In the genomic region with DNA sequence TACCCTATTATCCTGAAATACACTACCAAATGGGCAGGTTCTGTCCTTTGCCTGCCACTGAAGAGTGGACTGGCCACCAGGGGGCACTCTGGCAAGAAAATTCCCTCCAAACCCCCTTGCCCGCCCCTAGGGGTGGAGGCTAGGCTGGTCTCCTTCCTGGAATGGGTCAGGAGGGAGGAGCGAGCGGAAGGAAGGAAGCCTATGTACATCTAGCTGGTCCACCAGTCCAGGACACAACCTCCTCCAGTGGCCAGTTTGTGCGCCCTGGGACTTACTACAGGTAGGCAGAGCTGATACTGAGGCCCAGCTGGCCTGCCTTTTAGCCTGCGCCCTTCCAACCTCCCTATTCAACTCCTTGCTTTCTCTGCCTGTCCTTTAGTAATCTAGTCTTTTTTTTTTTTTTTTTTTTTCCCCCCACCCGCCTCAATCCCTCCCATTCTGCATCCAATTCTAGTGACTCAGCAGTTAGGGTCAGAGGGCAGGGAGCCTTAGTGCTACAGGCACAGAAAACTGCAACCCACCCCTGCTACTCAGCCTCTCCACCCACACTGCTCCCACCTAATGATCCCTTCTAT, we compare ENCODE assay signal across 8 mouse cellular contexts. TPM values are rescaled to one million over a fixed set of nuclear protein-coding genes. Genes with fewer than 3 reads are reported as not detected.
DNase-seq lines count a peak whose midpoint lies in the region; ATAC-seq lines count a peak whose summit lies in the region.

A gene (plus strand): TSS at position 170 of the 575 bp plus-strand sequence.

- peak; percentile 92 for ATAC-seq in megakaryocyte, adult 5-6 weeks (ENCODE audit: poor library complexity, severe bottlenecking)

- peak; percentile 95 to 98 for DNase-seq in adrenal gland, adult (ENCODE audit: inconsistent age in 2 of 2, low spot score in 1 of 2)
- peak; percentile 94 for DNase-seq in embryo, embryonic 10.5 days (ENCODE audit: low spot score)
- peak; percentile 94 for DNase-seq in gastrocnemius, postnatal 14 days
- peak; percentile 88 for DNase-seq in induced T-regulatory cell, adult 2 months (ENCODE audit: low read depth)
- peak; percentile 76 to 86 for DNase-seq in left cerebral cortex, adult 8-10 months (ENCODE audit: low spot score in 2 of 2)
- DNase-seq in right cerebral cortex, adult 18-20 months, result peak; percentile 87
- peak; percentile 91 for DNase-seq in urinary bladder, adult 2 months (ENCODE audit: low spot score)

- intact Hi-C loops in gastrocnemius, postnatal 14 days (cut with DNase I; ENCODE audit: low total_unique reads), result no loop called here

RNA-seq across cellular contexts. Expression of the gene that starts here (rescaled TPM):
- 1 to 10 TPM; 6.9 to 8.1 TPM for total RNA-seq in gastrocnemius, postnatal 14 days (2021)
- 1 to 10 TPM; 4.2 to 9.7 (median 4.6) TPM for total RNA-seq in left cerebral cortex, adult 8-10 months (2022)
- 27.0 and 30.9 TPM in 2 replicates for total RNA-seq in megakaryocyte, adult 5-6 weeks (2015)
- 28.5 and 28.7 TPM in 2 replicates for total RNA-seq in megakaryocyte, adult 5-6 weeks (2017)
- 65.7 and 77.6 TPM in 2 replicates for polyA plus RNA-seq in urinary bladder, adult 2 months (2012; rRNA removed)

Comparison
In these comparisons a context has a peak if more than half of its experiments do, and no peak if none do; other contexts are left out.
1. Peak in every context shown above with its lines: DNase-seq and ATAC-seq.